12 mouse cellular contexts compared by ENCODE assay signal in genomic region chr11:81053826-81054225, GRCm38 (mm10).
DNase-seq lines count a peak whose midpoint lies in the region.
"Had no signal": no experiment of that assay in that cellular context is flagged by ENCODE, and none has a peak within 500 bp of the region (broad histone marks: within the 10 kb centered on the region; RNA-seq: fewer than 3 reads in every experiment).

No protein-coding gene starts in this region.

- peak; percentile 37 to 62 for DNase-seq in frontal cortex, adult 2 months (ENCODE audit: extremely low spot score in 1 of 2, low spot score in 1 of 2)
- DNase-seq in frontal cortex, postnatal 25 days (ENCODE audit: low spot score in 2 of 2): no peak
- peak; percentile 26 to 75 for DNase-seq in left cerebral cortex, postnatal 25 days (ENCODE audit: low spot score in 2 of 2)
- DNase-seq in left cerebral cortex, adult 11 months (ENCODE audit: low spot score): no peak
- peak; percentile 47 to 51 for DNase-seq in frontal cortex, postnatal 36 days (ENCODE audit: low spot score in 2 of 2)
- DNase-seq in adrenal gland, postnatal 14 days: no peak
- DNase-seq: adrenal gland, postnatal 25 days; cerebellum, adult 2 months; cerebellum, postnatal 14 days; embryo, embryonic 11 days; gastrocnemius, postnatal 14 days; heart, postnatal 36 days had no signal

- intact Hi-C loops in left cerebral cortex, postnatal 25 days (cut with DNase I): no loop called here

Comparison
In these comparisons a context has a peak if more than half of its experiments do, and no peak if none do; other contexts are left out.
1. DNase-seq: peak in frontal cortex, adult 2 months (2 of 2), left cerebral cortex, postnatal 25 days (2 of 2) and frontal cortex, postnatal 36 days (2 of 2); none in frontal cortex, postnatal 25 days (0 of 2), left cerebral cortex, adult 11 months (single experiment) and adrenal gland, postnatal 14 days (single experiment).